Mouse (Mus musculus): ENCODE data around the gene Gm4792.

DNA sequence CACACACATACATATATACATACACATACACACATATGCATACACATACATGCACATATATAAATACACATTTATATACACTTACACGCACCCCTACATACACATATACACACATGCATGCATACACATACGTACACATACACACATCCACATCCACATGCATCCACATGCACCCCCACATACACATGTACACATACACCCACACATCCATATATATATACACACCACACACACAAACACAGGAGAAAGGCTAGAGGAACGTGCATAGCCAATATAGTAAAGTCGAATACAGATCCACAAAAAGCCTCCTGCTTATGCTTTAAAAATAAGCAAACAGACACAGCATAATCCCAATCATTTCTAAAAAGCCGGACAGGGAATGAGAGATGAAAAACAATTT is 4.1 kb downstream of the Gm4792 start:
- no peak for TF ChIP-seq CTCF (IDR thresholded peaks at IDR 0.05; ENCODE audit: low read depth, low read length)
- TF ChIP-seq POLR2A (IDR thresholded peaks at IDR 0.05; ENCODE audit: extremely low read depth, insufficient read depth, low read length), result no peak
